Mouse (Mus musculus) heart, adult 18-20 months (tissue): ENCODE measurements at regions not wholly inside any gene's neighbourhood (a gene's known extent, or its start where the extent isn't known, plus 50 kb on each side); places are given as distances from the start of the nearest gene placed in this dataset.
"Not testable (repeated sequence)": the region's sequence is repeated elsewhere in the genome, so short reads cannot be mapped to it uniquely, and the experiment has no call there.

Source experiments
- DNase-seq, 2 experiments: peaks; one replicate each; pipeline ENCODE4 v3.0.0; 2021 to 2022; ENCODE audit warnings: mixed read lengths in 1 of 2

DNA sequence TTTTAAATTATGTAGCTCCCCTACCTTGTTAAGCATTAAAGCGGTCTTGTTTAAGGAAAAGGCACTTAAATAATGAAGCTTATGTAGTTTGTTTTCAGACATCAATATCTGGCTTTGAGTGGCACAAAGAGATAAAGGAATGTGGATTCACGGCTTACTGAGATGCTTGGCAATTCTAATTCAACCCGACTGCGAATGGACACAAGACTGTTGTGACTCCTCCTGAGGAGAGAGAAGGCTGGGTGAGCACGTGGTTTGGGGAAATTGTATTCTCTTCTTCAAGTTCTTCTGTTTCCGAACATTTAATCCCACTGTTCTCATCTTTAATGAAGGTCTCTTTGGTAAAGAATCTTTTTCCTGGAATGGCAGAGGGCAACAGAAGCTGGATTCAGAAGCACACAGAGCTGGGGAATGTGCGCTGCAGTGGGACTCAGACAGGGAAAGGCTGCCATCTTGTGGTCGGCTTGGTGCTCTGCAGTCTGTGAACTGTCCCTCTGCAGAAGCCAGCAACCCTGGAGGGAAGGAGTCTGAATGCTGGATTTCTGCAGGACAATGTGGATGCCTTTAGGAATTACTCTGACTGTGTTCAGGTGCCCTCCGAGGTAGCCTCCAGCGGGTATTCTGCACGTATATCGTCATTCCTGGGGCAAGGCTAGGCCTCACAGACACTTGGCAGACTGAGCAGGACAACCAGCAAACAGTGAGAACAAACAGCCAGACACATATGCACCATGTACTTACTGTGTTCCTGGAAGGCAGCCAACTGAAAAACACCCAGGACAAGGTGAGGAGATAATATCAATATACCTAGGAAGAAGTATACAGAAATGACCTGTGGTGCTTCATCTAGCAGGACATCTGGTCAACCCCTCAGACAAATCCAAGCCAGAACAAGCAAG is 54.0 kb upstream of the Pax1 start:
- DNase-seq = peak; percentile 35 to 74

DNA sequence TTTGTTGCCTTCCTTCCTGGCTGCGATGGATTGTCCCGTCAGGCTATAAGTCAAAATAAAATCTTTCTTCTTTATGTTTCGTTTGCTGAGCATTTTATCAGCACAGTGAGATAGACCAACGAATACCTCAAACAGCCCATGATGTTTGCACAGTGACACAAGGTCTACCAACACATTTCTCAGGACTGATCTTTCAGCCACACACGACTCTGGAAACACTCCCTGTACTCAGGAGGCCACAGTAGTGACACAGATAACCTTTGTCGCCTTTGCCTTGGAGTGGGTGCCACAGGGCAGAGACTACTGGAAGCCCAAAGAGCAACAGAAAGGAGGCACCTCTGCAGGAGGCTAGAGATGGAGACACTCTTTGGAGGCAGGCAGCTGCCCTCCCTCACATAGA is 55.0 kb upstream of the Pax1 start:
- no peak for DNase-seq

DNA sequence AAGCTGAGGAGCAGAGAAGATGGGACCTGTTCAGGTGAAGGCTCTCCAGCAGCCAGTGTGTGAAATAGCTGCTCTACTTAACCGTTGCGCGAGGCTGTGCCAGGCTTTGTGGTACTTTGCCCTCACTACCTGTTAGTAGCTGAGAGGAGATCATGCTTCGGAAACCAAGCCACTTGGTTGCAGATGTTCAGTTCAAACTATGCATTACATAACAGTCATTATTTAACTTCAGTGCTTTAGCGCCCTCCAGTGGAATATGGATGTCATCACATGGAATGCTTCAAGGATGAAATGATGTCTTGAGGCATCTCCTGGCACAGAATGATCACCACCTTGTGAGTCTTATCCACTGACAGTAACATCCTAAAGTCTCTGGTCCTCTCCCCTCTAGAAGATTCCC is 56.5 kb upstream of the Pax1 start:
- peak in 1 of 2 experiments; percentile 9 for DNase-seq

DNA sequence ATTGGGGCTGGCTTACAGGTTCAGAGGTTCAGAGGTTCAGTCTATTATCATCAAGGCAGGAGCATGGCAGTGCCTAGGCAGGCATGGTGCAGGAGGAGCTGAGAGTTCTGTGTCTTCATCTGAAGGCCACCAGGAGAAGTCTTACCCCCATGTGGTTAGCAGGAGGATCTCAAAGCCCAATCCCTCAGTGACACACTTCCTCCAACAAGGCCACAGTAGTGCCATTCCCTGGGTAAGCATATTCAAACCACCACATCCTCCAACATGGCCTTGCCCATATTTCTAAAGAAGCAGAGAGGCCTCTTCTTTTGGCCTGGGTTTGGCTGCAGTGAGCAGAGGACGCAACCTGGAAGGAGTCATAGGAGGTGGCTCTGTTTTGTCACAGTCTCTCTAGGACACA is 61.2 kb upstream of the Pax1 start:
- no peak for DNase-seq

DNA sequence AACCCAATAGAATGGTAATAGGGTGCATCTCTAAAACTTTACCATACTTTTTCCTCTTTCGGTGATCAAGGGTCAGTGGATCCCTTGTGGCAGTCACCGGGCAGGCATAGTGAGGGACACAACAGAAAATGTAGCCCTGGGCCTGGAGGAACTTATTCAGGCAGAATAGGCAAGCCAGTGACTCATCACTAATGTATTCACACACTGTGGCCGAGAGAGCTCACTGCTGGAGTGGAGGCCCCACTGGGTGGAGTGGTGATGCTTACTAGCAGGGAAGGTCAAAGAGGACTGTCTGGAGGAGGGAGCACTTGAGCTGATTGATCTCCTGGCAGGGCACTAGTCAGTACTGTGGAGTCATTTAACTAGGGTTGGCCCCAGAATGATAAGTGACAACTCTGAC is 62.4 kb upstream of the Pax1 start:
- no peak for DNase-seq

DNA sequence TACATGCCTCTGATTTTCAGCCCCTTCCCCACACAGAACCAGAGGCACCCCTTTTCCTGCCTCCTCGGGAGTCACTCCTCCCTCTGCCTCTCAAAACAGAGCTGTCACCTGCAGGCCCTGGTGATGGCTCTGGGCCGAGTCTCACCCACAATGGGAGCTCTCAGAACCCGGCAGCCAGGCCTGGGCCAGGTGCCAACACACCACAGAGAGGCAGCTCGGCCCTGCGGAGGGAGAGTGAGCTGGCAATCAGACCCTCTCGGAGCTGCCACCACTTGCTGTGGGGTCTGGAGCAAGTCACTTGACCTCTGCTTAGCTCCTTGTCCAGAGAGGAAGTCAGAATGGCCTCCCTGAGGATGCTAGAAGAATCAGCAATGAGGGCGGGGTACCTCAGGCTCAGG is 63.2 kb upstream of the Pax1 start:
- DNase-seq = peak; percentile 46 to 55

- no peak for DNase-seq
Measured at GRCm38 (mm10) chr2:147297876-147298498, 63.7 kb upstream of the Pax1 start.

DNA sequence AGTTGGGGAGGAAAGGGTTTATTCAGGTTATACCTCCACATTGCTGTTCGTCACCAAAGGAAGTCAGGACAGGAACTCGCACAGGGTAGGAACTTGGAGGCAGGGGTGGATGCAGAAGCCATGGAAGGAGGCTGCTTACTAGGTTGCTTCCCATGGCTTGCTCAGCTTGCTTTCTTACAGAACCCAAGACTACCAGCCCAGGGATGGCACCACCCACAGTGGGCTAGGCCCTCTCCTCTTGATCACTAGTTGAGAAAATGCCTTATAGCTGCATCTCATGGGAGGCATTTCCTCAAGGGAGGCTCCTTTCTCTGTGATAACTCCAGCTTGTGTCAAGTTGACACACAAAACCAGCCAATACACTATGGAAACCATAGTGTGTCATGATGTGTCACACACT is 66.8 kb upstream of the Pax1 start:
- DNase-seq = not testable (repeated sequence)

- no peak for DNase-seq
Measured at GRCm38 (mm10) chr2:147293294-147293688, 68.4 kb upstream of the Pax1 start.

GRCm38 (mm10) chr2:147292387-147293293 is 69.1 kb upstream of the Pax1 start:
- DNase-seq = no peak

DNA sequence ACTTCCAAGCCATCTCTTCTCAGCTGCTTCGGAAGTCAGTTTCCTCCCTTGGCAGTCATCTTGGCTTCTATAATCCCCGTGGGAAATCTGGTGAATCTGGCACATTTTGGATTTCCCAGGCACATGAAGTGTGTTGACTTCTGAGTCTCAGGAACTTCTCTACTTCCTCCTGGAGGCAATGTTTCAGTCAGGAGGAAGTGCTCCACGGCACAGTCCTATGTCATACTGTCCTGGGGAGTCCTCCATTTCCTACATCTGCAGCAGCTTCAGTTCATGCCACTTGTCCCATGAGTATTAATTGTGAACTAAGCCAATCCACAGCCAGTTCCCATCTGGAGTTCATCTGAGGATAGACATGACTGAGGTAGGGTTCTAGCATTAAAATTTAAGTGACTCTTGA is 78.3 kb upstream of the Pax1 start:
- DNase-seq = no peak

DNA sequence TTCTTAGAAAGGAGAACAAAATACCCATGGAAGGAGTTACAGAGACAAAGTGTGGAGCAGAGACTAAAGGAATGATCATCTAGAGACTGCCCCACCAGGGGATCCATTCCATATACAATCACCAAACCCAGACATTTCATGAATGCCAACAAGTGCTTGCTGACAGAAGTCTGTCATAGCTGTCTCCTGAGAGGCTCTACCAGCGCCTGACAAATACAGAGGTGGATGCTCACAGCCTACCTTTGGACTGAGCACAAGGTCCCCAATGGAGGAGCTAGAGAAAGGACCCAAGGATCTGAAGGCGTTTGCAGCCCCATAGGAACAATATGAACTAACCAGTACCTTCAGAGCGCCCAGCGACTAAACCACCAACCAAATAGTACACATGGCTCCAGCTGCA is 83.6 kb upstream of the Nkx2-2 start:
- DNase-seq = no peak

DNA sequence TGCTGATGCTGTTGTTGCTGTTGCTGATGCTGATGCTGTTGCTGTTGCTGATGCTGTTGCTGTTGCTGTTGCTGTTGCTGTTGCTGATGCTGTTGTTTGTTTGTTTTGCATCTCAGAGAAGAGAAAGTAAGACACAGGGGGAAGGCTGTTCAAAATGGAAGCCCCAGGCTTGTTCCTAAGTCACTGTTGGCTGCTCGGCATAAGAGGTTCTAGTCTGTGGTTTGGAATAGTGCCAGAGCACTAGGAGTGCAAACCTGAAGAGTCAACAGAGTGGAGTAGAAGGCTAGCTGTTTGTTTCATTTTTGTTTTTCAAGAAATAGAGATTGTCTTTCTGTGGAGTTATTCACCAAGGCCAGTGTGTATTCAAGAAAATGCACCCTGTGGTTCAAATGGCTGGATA is 75.1 kb upstream of the Nkx2-2 start:
- DNase-seq = no peak

- DNase-seq = no peak
Measured at GRCm38 (mm10) chr2:147267901-147268300, 73.9 kb upstream of the Nkx2-2 start.

GRCm38 (mm10) chr2:147267257-147267656 is 73.2 kb upstream of the Nkx2-2 start:
- no peak for DNase-seq

GRCm38 (mm10) chr2:147256696-147257095 is 62.7 kb upstream of the Nkx2-2 start:
- peak; percentile 18 to 72 for DNase-seq

DNA sequence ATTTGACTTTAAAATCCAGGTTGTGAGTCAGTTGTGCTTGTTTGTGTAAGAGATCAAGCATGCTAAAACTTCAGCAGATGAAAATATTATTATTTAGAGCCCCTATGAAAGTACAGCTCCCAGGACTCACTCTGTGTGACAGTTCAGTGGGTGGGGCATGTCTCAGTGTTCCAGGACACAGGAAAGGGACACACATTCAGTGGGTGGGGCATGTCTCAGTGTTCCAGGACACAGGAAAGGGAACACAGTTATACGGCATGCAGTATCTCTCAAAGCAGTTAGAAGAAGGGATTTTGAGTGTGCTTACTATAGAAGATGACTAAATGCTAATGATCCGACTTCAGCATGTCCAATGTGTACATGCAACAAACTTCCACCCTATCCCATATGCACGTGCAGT is 60.9 kb upstream of the Nkx2-2 start:
- DNase-seq = no peak

DNA sequence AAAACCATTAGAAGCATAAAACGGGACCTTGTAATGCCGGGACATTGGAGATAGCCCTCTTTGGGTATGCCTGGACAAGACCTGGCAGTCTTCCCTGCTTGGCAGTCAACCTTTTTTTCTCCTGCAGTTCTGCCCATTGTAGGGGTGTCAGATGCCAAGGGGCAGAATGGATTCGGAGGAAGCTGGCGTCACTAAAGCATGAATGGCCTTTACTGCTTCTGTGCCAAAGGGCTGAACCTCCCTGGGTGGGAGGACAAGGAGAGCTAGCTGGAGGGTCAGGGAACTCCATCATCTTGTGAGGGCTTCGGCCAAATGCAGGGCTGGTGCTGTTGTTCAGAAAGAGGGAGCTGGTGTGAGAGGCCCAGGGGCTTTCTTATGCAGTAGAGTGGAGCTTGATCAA is 60.1 kb upstream of the Nkx2-2 start:
- DNase-seq = no peak

- DNase-seq = no peak
Measured at GRCm38 (mm10) chr2:147247981-147248514, 54.0 kb upstream of the Nkx2-2 start.

- no peak for DNase-seq
Measured at GRCm38 (mm10) chr2:147247238-147247637, 53.2 kb upstream of the Nkx2-2 start.

DNA sequence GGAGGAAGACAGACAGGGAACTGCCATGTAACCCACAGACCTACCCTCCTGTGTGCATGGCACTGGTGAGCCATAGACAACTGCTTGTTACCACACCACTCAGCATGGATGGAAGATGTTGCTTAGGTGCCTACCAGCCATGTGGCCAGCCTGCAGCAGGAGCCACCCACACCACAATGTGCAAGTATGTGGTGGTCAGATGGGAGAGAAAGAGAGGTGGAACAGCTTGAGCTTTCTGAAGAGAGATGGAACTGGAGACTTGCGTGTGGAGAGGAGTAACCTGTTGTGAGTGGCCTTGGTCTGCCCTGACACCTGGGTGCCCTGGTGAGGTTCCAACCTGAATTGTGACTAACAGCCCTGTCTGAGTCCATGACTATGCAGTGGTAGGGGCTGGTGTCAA is 50.4 kb upstream of the Nkx2-2 start:
- no peak for DNase-seq
